Mouse (Mus musculus) E14TG2a.4 (cell line): ENCODE measurements around the gene Pcmt1.

Source experiments
- CTCF ChIP-seq: conservative IDR thresholded peaks from 2 replicates; pipeline ENCODE4 v1.5.1; 2014; ENCODE audit warnings: low read length
- NANOG ChIP-seq: IDR thresholded peaks from 2 replicates; pipeline ENCODE4 v1.6.1; 2014; ENCODE audit warnings: borderline replicate concordance, low read length, mixed read lengths
- POU5F1 ChIP-seq: IDR thresholded peaks from 2 replicates; pipeline ENCODE4 v1.6.1; 2014; ENCODE audit warnings: low read length, borderline replicate concordance

- TF ChIP-seq CTCF (no peak), NANOG (no peak), POU5F1 (no peak)
These were observed 45.0 kb upstream of the Pcmt1 start, which contains the start of gene Katna1 for GRCm38 (mm10) chr10:7725751-7726500.
